Mouse (Mus musculus) heart, adult 2 months (tissue): ENCODE data around the gene Slc25a51.

Experiments
- CTCF ChIP-seq: fragments of 200-600 bp; IDR thresholded peaks from 2 replicates; pipeline ENCODE4 v1.8.1; 2022; ENCODE audit warnings: antibody characterized with exemption, mild to moderate bottlenecking, moderate library complexity
- POLR2A ChIP-seq: fragments of 200-500 bp; IDR thresholded peaks from 2 replicates; pipeline ENCODE4 v1.6.1; 2011; ENCODE audit warnings: mild to moderate bottlenecking, low read depth, low read length, control low read depth; ENCODE audit not compliant: insufficient read depth

DNA sequence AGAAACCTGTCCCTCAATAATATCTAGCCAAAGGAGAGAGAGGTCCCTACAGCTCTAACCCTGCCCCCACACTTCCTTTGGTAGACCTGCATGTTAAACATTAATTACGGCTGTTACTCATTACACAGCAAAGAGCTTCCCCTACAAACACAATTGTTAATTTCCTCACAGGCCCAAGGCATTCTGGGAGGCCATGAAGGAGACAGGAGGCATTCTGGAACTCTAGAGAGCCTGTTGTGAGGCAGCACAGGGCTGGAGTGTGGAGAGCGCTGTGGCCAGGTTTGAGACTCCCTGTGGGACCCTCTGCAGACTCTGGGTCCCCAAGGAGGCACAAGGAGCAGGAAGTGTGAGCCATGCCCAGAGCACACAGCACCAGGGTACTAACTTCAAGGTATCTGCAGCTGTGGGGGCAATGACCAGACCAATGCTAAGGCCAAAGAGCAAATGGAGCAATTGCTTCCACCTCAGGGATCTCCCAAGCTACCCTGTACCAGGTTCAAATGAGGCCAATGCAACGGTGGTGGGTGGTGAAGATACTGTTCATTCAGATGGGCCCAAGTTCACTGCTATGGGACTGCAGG lies 44.8 kb upstream of the Slc25a51 start:
- TF ChIP-seq CTCF, result no peak
- no peak for TF ChIP-seq POLR2A
